Mouse (Mus musculus) hindbrain, embryonic 12.5 days (tissue): ENCODE results near the gene Gm43720. TPM values are rescaled to one million over a fixed set of nuclear protein-coding genes. Genes with fewer than 3 reads are reported as not detected.
"Not testable (repeated sequence)": the region's sequence is repeated elsewhere in the genome, so short reads cannot be mapped to it uniquely, and the experiment has no call there.

Experiments used
- ATAC-seq: fragments of 200-750 bp; cut with Nextera tagmentation; 2 replicates; pipeline ENCODE4 v1.8.0; 2017; ENCODE audit warnings: moderate TSS enrichment; ENCODE audit not compliant: low FRiP score
- H3K27ac ChIP-seq: fragments of 300-500 bp; sonication (generic); 2 replicates; pipeline ENCODE4 v1.5.1; 2016; ENCODE audit warnings: mild to moderate bottlenecking
- H3K27me3 ChIP-seq: fragments of 300-500 bp; sonication (generic); 2 replicates; pipeline ENCODE4 v1.6.1; 2016; ENCODE audit warnings: mild to moderate bottlenecking
- H3K36me3 ChIP-seq: fragments of 300-500 bp; sonication (generic); 2 replicates; pipeline ENCODE4 v1.6.1; 2016; ENCODE audit warnings: mild to moderate bottlenecking
- H3K4me1 ChIP-seq: fragments of 300-500 bp; sonication (generic); 2 replicates; pipeline ENCODE4 v1.6.1; 2016
- H3K4me2 ChIP-seq: fragments of 300-500 bp; sonication (generic); replicated peaks from 2 replicates; pipeline ENCODE4 v1.6.1; 2016; ENCODE audit warnings: mild to moderate bottlenecking
- H3K4me3 ChIP-seq: fragments of 300-500 bp; sonication (generic); 2 replicates; pipeline ENCODE4 v1.5.1; 2016; ENCODE audit warnings: mild to moderate bottlenecking
- H3K9ac ChIP-seq: fragments of 300-500 bp; sonication (generic); 2 replicates; pipeline ENCODE4 v1.6.1; 2016; ENCODE audit warnings: mild to moderate bottlenecking, moderate library complexity
- H3K9me3 ChIP-seq: fragments of 300-500 bp; sonication (generic); replicated peaks from 2 replicates; pipeline ENCODE4 v1.6.1; 2016; ENCODE audit warnings: mild to moderate bottlenecking
- WGBS: fragments of 180-500 bp; shearing (Covaris S2); methylation state at CpG from one replicate; pipeline ENCODE4 v1.1.7; 2016; 5-methylcytosine and 5-hydroxymethylcytosine counted together
- polyA plus RNA-seq: library from polyadenylated mRNA; unstranded; fragments of >200 nt; fragmentation: Nextera tagmentation; extraction: Ambion mirVana; gene quantifications from 2 replicates; pipeline ENCODE4 v1.2.1, GENCODE M21; 2016

The Gm43720 gene
- polyA plus RNA-seq, 1 experiment from 2014 or later: 0.12 TPM

- Histone ChIP-seq H3K27me3 (no peaks in the 10 kb centered on the region), H3K9me3 (no peaks in the 10 kb centered on the region), H3K4me2 (no peak overlapping the region), H3K27ac (no peak overlapping the region), H3K4me1 (no peaks in the 10 kb centered on the region), H3K4me3 (no peak overlapping the region), H3K9ac (no peak overlapping the region), H3K36me3 (no peaks in the 10 kb centered on the region)
- no peak for ATAC-seq
- WGBS: 88% methylated on average over 3 of the region's 3 CpGs
Observed at GRCm38 (mm10) chr5:138229511-138229910, 50.2 kb downstream of the Gm43720 start.

GRCm38 (mm10) chr5:138228026-138228425 is 51.7 kb downstream of the Gm43720 start:
- ATAC-seq: no peak
- WGBS: 59% methylated on average over 3 of the region's 3 CpGs
- Histone ChIP-seq H3K9ac (no peak overlapping the region), H3K27me3 (no peaks in the 10 kb centered on the region), H3K9me3 (no peaks in the 10 kb centered on the region), H3K4me2 (no peak overlapping the region), H3K4me1 (no peaks in the 10 kb centered on the region), H3K36me3 (no peaks in the 10 kb centered on the region), H3K4me3 (no peak overlapping the region), H3K27ac (no peak overlapping the region)

GRCm38 (mm10) chr5:138227367-138227766 is 52.4 kb downstream of the Gm43720 start:
- ATAC-seq: no peak
- Histone ChIP-seq H3K27ac (no peak overlapping the region), H3K9me3 (no peaks in the 10 kb centered on the region), H3K9ac (no peak overlapping the region), H3K27me3 (no peaks in the 10 kb centered on the region), H3K4me2 (no peak overlapping the region), H3K36me3 (no peaks in the 10 kb centered on the region), H3K4me3 (no peak overlapping the region), H3K4me1 (no peaks in the 10 kb centered on the region)
- WGBS: 79% methylated on average over 2 of the region's 2 CpGs

- Histone ChIP-seq H3K4me2 (no peak overlapping the region), H3K4me1 (no peaks in the 10 kb centered on the region), H3K4me3 (no peak overlapping the region), H3K27ac (no peak overlapping the region), H3K9ac (no peak overlapping the region), H3K36me3 (no peaks in the 10 kb centered on the region), H3K9me3 (no peaks in the 10 kb centered on the region), H3K27me3 (no peaks in the 10 kb centered on the region)
- 81% methylated on average over 4 of the region's 4 CpGs for WGBS
- no peak for ATAC-seq
Observed at GRCm38 (mm10) chr5:138226491-138226890, 53.3 kb downstream of the Gm43720 start.

GRCm38 (mm10) chr5:138225700-138226099 is 54.1 kb downstream of the Gm43720 start, which contains the start of gene Nxpe5:
TSS of gene Nxpe5 (plus strand) at chr5:138225898.
- H3K9ac ChIP-seq: no peak within 1 kb of the TSS
- no peak within 1 kb of the TSS for H3K4me3 ChIP-seq
- ATAC-seq: no peak
- whole genome bisulfite sequencing: 60% methylated on average over 2 of the region's 2 CpGs
- no peaks in the 10 kb centered on the region for H3K36me3 ChIP-seq
- H3K27ac ChIP-seq: no peak within 1 kb of the TSS
- no peak within 1 kb of the TSS for H3K4me2 ChIP-seq
- H3K27me3 ChIP-seq: no peaks in the 10 kb centered on the region
- H3K4me1 ChIP-seq: no peaks in the 10 kb centered on the region
- no peaks in the 10 kb centered on the region for H3K9me3 ChIP-seq

- Histone ChIP-seq H3K36me3 (no peaks in the 10 kb centered on the region), H3K27me3 (no peaks in the 10 kb centered on the region), H3K4me1 (no peaks in the 10 kb centered on the region), H3K4me2 (no peak overlapping the region), H3K9me3 (no peaks in the 10 kb centered on the region), H3K27ac (no peak overlapping the region), H3K9ac (no peak overlapping the region), H3K4me3 (no peak overlapping the region)
- WGBS: 67% methylated on average over 3 of the region's 3 CpGs
- no peak for ATAC-seq
Observed at GRCm38 (mm10) chr5:138223287-138223686, 56.5 kb downstream of the Gm43720 start.

- H3K9ac ChIP-seq: no peak overlapping the region
- H3K4me1 ChIP-seq: no peaks in the 10 kb centered on the region
- no peak overlapping the region for H3K4me3 ChIP-seq
- 25% methylated on average over 4 of the region's 4 CpGs for whole genome bisulfite sequencing
- peaks cover 5% of the 10 kb centered on the region; the same call in 1 of the 2 replicates for H3K9me3 ChIP-seq
- ATAC-seq: no peak
- H3K27me3 ChIP-seq: no peaks in the 10 kb centered on the region
- H3K4me2 ChIP-seq: no peak overlapping the region
- H3K27ac ChIP-seq: no peak overlapping the region
- no peaks in the 10 kb centered on the region for H3K36me3 ChIP-seq
Observed at GRCm38 (mm10) chr5:138222111-138222510, 57.6 kb downstream of the Gm43720 start.

GRCm38 (mm10) chr5:138219864-138220263 is 59.9 kb downstream of the Gm43720 start:
- Histone ChIP-seq H3K4me1 (no peaks in the 10 kb centered on the region), H3K27ac (no peak overlapping the region), H3K9ac (no peak overlapping the region), H3K27me3 (no peaks in the 10 kb centered on the region), H3K4me3 (no peak overlapping the region), H3K4me2 (no peak overlapping the region), H3K9me3 (peaks cover 10% of the 10 kb centered on the region; the same call in 1 of the 2 replicates), H3K36me3 (no peaks in the 10 kb centered on the region)
- ATAC-seq: no peak
- whole genome bisulfite sequencing: 67% methylated on average over 2 of the region's 2 CpGs

GRCm38 (mm10) chr5:138216632-138217031 is 63.1 kb downstream of the Gm43720 start:
- WGBS: 94% methylated on average over 13 of the region's 13 CpGs
- H3K9ac ChIP-seq, ATAC-seq, H3K27me3 ChIP-seq, H3K36me3 ChIP-seq, H3K4me1 ChIP-seq, H3K4me2 ChIP-seq, H3K27ac ChIP-seq, H3K4me3 ChIP-seq: not testable (repeated sequence)
- peaks cover 10% of the 10 kb centered on the region; the same call in 1 of the 2 replicates for H3K9me3 ChIP-seq

Other genes starting within 250 kb of the Gm43720 start
- not detected in 2 replicates for gene Smok3c, start 226.8 kb downstream of the Gm43720 start, polyA plus RNA-seq
- gene Zkscan1, start 194.9 kb downstream of the Gm43720 start, polyA plus RNA-seq: 37.3 and 41.7 TPM in 2 replicates
- gene Zscan21, start 163.1 kb downstream of the Gm43720 start, polyA plus RNA-seq: 93.8 and 95.8 TPM in 2 replicates
- gene Zfp113, start 124.2 kb downstream of the Gm43720 start, polyA plus RNA-seq: 34.2 and 35.9 TPM in 2 replicates
- gene Cops6, start 118.9 kb downstream of the Gm43720 start, polyA plus RNA-seq: 270 and 286 TPM in 2 replicates
- 25.7 and 28.6 TPM in 2 replicates for gene Ap4m1, start 108.0 kb downstream of the Gm43720 start, polyA plus RNA-seq
- gene Mcm7, start 107.5 kb downstream of the Gm43720 start, polyA plus RNA-seq: 179 and 180 TPM in 2 replicates
- 102 and 109 TPM in 2 replicates for gene Taf6, start 92.5 kb downstream of the Gm43720 start, polyA plus RNA-seq
- gene Cnpy4, start 92.5 kb downstream of the Gm43720 start, polyA plus RNA-seq: 45.8 and 46.3 TPM in 2 replicates
- gene Mblac1, start 85.6 kb downstream of the Gm43720 start, polyA plus RNA-seq: 10.9 and 12.8 TPM in 2 replicates
- gene Nxpe5, start 54.1 kb downstream of the Gm43720 start, polyA plus RNA-seq: not detected in 2 replicates
- 54.0 and 60.7 TPM in 2 replicates for gene Lamtor4, start 24.5 kb downstream of the Gm43720 start, polyA plus RNA-seq
- 18.9 and 20.4 TPM in 2 replicates for gene BC037034, start 15.9 kb downstream of the Gm43720 start, polyA plus RNA-seq
- 3.6 and 4.4 TPM in 2 replicates for gene Gal3st4, start 7.1 kb downstream of the Gm43720 start, polyA plus RNA-seq
- gene Gpc2, start within 50 bp of the Gm43720 start, polyA plus RNA-seq: 164 and 168 TPM in 2 replicates
- 4.6 and 6.9 TPM in 2 replicates for gene Stag3, start 282 bp upstream of the Gm43720 start, polyA plus RNA-seq
- gene Pvrig, start 62.0 kb upstream of the Gm43720 start, polyA plus RNA-seq: not detected in 2 replicates
- 61.9 and 63.3 TPM in 2 replicates for gene Zfp157, start 161.5 kb upstream of the Gm43720 start, polyA plus RNA-seq